Mouse (Mus musculus) ES-E14 (cell line): ENCODE measurements at regions not wholly inside any gene's neighbourhood (a gene's known extent, or its start where the extent isn't known, plus 50 kb on each side); places are given as distances from the start of the nearest gene placed in this dataset.

ENCODE experiments used
- DNase-seq: peaks from one replicate; pipeline ENCODE4 v3.0.0-alpha.2; 2013; ENCODE audit warnings: low read depth, low spot score
- H3K27ac ChIP-seq: 2 replicates; pipeline ENCODE4 v1.5.1; 2012; ENCODE audit warnings: low read depth, mild to moderate bottlenecking, low read length, moderate library complexity, mixed read lengths; ENCODE audit not compliant: poor library complexity, insufficient read depth, severe bottlenecking
- H3K36me3 ChIP-seq: 2 replicates; pipeline ENCODE4 v1.6.1; 2012; ENCODE audit warnings: mild to moderate bottlenecking, low read length, moderate library complexity, mixed read lengths; ENCODE audit not compliant: control insufficient read depth, poor library complexity, insufficient read depth, severe bottlenecking
- H3K4me1 ChIP-seq, 2 experiments: fragments of 150-350 bp in 1 of 2; sonication (generic) in 1 of 2; 2 replicates each; pipeline ENCODE4 v1.6.1; 2012; ENCODE audit warnings: low read length in 2 of 2, mild to moderate bottlenecking in 1 of 2, mixed read lengths in 1 of 2; ENCODE audit not compliant: control insufficient read depth in 2 of 2, insufficient read depth in 2 of 2, poor library complexity in 1 of 2
- H3K4me3 ChIP-seq, 2 experiments: fragments of 150-350 bp in 1 of 2; sonication (generic) in 1 of 2; 2 replicates each; pipeline ENCODE4 v1.5.1; 2012; ENCODE audit warnings: low read length in 2 of 2, low read depth in 1 of 2, mild to moderate bottlenecking in 1 of 2, mixed read lengths in 1 of 2; ENCODE audit not compliant: insufficient read depth in 1 of 2, poor library complexity in 1 of 2, severe bottlenecking in 1 of 2
- H3K9ac ChIP-seq: 2 replicates; pipeline ENCODE4 v1.6.1; 2012; ENCODE audit warnings: low read depth, mild to moderate bottlenecking, low read length, mixed read lengths; ENCODE audit not compliant: poor library complexity, insufficient read depth, severe bottlenecking
- H3K9me3 ChIP-seq: fragments of 150-350 bp; sonication (generic); 2 replicates; pipeline ENCODE4 v1.6.1; 2012; ENCODE audit warnings: low read depth, mild to moderate bottlenecking, low read length; ENCODE audit not compliant: control insufficient read depth, insufficient read depth
- CHD2 ChIP-seq: IDR thresholded peaks from 2 replicates; pipeline ENCODE4 v1.6.1; 2014; ENCODE audit warnings: mild to moderate bottlenecking, low read depth, low read length, inconsistent platforms
- HCFC1 ChIP-seq: IDR thresholded peaks from 2 replicates; pipeline ENCODE4 v1.6.1; 2012; ENCODE audit warnings: low read length, inconsistent platforms, borderline replicate concordance; ENCODE audit not compliant: insufficient read depth
- MAFK ChIP-seq: IDR thresholded peaks from 2 replicates; pipeline ENCODE4 v1.6.1; 2014; ENCODE audit warnings: mild to moderate bottlenecking, low read depth, low read length, inconsistent platforms; ENCODE audit not compliant: insufficient read depth
- ZC3H11A ChIP-seq: IDR thresholded peaks from 2 replicates; pipeline ENCODE4 v1.6.1; 2012; ENCODE audit warnings: low read depth, mild to moderate bottlenecking, inconsistent platforms, low read length, borderline replicate concordance
- ZNF384 ChIP-seq: IDR thresholded peaks from 2 replicates; pipeline ENCODE4 v1.6.1; 2012; ENCODE audit warnings: low read depth, low read length, inconsistent platforms
- in situ Hi-C, 2 experiments: fragments of 600-800 bp; cut with MboI; formaldehyde crosslinking; loops; one replicate each; pipeline ENCODE4 v1.15.1; 2025; ENCODE audit warnings: low sequenced_read_pairs in 2 of 2, inconsistent platforms in 1 of 2; ENCODE audit not compliant: unreplicated experiment in 2 of 2

DNA sequence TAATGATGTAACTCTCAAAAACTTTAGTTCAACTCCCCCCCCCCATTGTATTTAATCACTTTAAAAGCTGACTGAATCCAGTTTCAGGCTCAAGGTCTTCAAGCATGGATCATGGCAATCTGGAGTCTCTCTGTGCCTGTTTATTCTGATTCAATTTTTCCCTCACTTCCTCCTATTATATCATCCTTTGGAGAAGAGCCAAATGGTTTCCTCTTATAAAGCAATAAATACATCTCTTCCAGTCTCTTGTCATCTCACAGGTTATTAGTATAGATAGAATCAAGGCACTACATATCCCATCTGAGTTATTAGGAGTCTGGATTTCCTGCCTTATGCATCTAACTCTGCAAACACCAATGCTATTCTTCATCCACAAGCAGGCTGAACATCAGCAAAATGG is 530.2 kb upstream of the Pdcd1 start:
- TF ChIP-seq ZNF384 (no peak), CHD2 (no peak), ZC3H11A (no peak), HCFC1 (no peak)
- H3K36me3 ChIP-seq: no peaks in the 10 kb centered on the region
- H3K27ac ChIP-seq: no peak overlapping the region
- H3K9me3 ChIP-seq: no peaks in the 10 kb centered on the region
- in situ Hi-C loops: no loop called here
- H3K4me3 ChIP-seq: no peak overlapping the region
- no peak overlapping the region for H3K9ac ChIP-seq
- no peaks in the 10 kb centered on the region for H3K4me1 ChIP-seq
- no peak for DNase-seq

DNA sequence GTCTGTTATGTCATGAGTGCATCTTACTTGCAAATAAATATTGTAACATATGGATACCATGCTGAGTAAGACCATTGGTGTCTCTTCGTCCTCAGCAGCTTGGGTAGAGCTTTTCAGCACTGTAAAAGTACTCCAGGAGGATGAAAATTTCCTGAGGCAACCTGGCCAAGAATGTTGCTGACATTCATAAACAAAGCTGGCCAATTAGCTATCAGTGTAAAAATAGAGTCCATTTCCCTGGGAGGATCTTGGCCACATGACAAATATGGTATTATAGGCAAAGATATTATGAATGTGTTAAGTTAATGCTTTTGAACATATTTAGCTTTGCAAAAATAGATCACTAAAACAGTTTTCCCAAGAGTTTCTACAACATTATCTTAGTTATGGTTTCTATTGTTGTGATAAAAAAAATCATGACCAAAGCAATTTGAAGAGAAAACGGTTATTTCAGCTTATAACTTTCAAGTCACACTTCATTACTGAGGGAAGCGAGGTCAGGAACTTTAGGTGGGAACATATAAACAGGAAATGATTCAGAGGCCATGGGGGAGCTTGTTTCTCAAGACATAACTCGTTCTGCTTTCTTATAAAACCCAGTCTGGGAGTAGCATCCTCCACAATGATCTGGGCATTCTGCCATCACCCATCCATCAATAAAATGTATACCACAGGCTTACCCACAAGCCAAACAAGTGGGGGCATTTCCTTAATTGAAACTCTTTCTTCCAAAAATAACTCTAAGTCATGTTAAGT is 529.5 kb upstream of the Pdcd1 start:
- Histone ChIP-seq H3K9me3 (no peaks in the 10 kb centered on the region), H3K9ac (no peak overlapping the region), H3K4me1 (no peaks in the 10 kb centered on the region), H3K4me3 (no peak overlapping the region), H3K36me3 (no peaks in the 10 kb centered on the region), H3K27ac (no peak overlapping the region)
- DNase-seq: no peak
- TF ChIP-seq CHD2: no peak
- in situ Hi-C loops: no loop called here

DNA sequence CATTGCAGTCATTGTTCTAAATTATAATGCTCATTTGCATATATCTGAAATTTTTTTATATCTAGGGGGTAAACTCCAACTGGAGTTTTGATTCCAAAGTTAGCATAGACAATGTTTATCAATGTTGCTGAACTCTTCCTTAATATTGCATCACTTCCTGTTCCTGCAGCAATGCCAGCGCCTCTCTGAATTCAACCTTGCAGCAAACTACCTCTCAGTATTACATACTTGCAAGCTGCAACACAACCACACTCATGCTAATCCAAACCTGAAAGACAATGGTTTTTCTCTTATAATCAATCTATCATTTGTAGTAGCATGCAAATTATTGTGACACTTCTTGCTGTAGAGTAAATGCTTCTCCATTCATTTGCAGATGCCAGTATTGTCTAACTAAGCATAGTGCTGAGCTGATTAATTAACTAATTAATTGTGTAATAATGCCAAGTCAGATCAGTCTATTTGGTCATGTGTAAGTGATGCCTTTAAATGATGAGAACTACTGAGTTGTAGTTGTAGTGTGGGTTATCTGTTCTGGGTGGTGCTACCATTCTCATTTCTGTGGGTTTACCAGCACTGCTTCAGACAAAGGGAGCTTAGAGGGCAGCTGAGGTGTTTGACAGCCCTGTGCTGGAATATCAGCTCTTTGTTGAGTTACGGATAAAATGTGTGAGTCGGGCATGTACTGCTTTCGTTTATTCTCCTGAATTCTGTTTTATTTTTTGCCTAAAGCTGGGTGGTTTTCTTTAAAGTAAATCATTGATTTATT is 480.6 kb upstream of the Pdcd1 start:
- no peak overlapping the region for H3K27ac ChIP-seq
- no peaks in the 10 kb centered on the region for H3K36me3 ChIP-seq
- no peak overlapping the region for H3K9ac ChIP-seq
- H3K4me3 ChIP-seq: no peak overlapping the region
- H3K9me3 ChIP-seq: no peaks in the 10 kb centered on the region
- DNase-seq: no peak
- in situ Hi-C loops: no loop called here
- no peaks in the 10 kb centered on the region for H3K4me1 ChIP-seq
- TF ChIP-seq HCFC1: no peak
- TF ChIP-seq ZC3H11A: no peak
- TF ChIP-seq CHD2: no peak
- TF ChIP-seq MAFK: no peak
- no peak for TF ChIP-seq ZNF384

DNA sequence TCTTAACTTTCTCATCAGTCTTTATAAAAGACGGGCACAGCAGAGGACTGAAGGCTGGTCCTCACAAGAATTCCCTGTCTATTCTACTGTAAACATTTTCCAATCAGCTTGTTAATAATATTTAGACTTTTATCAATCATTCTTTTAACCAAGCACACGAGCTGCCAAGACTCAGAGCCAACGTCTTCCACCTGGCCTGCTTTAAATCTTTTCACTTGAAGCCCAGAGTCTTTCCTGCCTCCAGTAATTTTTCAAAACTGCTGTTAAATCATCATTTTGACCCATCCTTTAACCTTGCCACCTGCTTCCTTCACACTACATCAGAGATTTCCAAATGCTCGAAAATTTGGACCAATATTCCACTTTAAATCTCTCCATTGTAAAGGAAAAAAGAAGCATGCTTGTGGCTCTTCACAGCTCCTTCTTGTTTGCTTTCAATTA is 451.7 kb upstream of the Pdcd1 start:
- DNase-seq: no peak
- Histone ChIP-seq H3K9ac (no peak overlapping the region), H3K4me3 (no peak overlapping the region), H3K4me1 (no peaks in the 10 kb centered on the region), H3K9me3 (no peaks in the 10 kb centered on the region), H3K27ac (no peak overlapping the region), H3K36me3 (no peaks in the 10 kb centered on the region)
- in situ Hi-C loops: no loop called here
- TF ChIP-seq MAFK: no peak
- TF ChIP-seq ZC3H11A: no peak
- TF ChIP-seq HCFC1: no peak
- no peak for TF ChIP-seq CHD2
- TF ChIP-seq ZNF384: no peak
